Mouse (Mus musculus): ENCODE measurements around the gene Lmcd1. TPM values are rescaled to one million over a fixed set of nuclear protein-coding genes. Genes with fewer than 3 reads are reported as not detected.

Gene Lmcd1
- polyA plus RNA-seq, 1 experiment from 2014 or later = 3.3 TPM

DNA sequence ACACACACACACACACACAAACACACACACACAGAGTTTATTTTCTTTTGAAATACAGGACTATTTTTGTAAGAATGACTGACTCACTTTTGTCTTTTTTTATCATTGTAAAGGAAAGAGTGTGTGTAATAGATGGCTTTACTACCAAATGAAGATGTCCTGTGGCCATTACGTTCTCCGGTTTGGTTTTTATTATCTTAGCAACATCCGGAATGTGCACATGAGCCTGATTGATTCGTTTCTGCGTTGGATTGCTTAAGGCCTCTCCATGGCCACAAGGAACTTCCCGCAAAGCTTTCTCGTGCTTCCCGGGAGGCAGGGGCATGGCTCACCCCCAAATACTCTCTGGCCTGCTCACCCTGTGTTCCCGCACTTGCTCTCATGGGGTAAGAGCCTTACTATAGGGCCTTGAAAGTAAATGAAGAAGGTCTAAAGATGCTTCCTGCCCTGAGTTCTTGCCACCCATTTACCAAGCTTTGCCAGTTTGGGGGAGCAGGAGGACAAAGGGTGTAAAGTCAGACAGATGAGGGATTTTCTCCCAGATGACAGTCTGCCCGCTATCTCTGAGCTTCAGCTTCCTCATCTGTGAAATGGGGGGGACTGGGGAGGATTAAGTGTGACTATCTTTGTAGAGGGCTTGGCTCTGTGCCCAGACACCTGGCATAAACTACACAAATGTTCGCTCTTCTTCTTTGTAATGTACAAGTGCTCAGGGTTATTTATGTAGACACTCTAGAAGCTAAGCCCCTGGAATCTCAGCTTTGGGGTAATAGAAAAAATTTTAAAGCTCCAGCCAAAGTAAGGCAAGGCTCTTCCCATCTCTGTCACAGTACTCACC is 18.0 kb upstream of the Lmcd1 start:
- Histone ChIP-seq H3K36me3 (ENCODE audit: control insufficient read depth, insufficient read depth) (no peaks in the 10 kb centered on the region), H3K9me3 (replicated peaks; ENCODE audit: control insufficient read depth, low read length) (no peaks in the 10 kb centered on the region), H3K27me3 (ENCODE audit: control insufficient read depth, insufficient read depth, low read depth, low read length) (no peaks in the 10 kb centered on the region), H3K27ac (ENCODE audit: low read length) (no peak overlapping the region), H3K4me3 (ENCODE audit: low read depth, low read length) (no peak overlapping the region), H3K9ac (ENCODE audit: low read depth, low read length) (no peak overlapping the region), H3K4me1 (ENCODE audit: control insufficient read depth, low read depth, low read length) (no peaks in the 10 kb centered on the region), H3K4me2 (ENCODE audit: low read depth, low read length) (no peak overlapping the region)
- no peak for ATAC-seq (ENCODE audit: low read depth)
- WGBS (ENCODE audit: insufficient replicate concordance) = 70% methylated on average over 11 of the region's 11 CpGs

DNA sequence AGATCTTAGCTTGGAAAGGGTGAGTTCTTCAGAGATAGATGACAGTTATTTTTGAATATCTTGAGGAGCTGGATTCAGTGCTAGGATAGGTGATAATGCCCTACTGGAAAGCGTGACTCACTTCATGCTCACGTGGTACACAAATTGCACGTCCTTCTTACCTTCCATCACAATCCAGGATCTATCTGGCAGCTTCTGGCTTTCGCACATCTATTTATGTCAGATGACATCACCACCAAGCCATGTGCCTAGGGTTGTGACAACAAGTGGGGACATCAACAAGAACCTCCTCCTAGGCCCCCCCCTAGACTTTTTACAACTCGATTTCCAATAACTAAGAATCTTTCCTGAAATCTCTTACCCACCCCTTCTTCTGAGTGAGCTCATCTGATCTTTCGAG is 17.0 kb upstream of the Lmcd1 start:
- no peak overlapping the region for H3K9ac ChIP-seq (ENCODE audit: low read depth, low read length)
- 54% methylated on average over 6 of the region's 6 CpGs for WGBS (ENCODE audit: insufficient replicate concordance)
- H3K27ac ChIP-seq (ENCODE audit: low read length) = no peak overlapping the region
- ATAC-seq (ENCODE audit: low read depth) = no peak
- no peaks in the 10 kb centered on the region for H3K27me3 ChIP-seq (ENCODE audit: control insufficient read depth, insufficient read depth, low read depth, low read length)
- H3K36me3 ChIP-seq (ENCODE audit: control insufficient read depth, insufficient read depth) = no peaks in the 10 kb centered on the region
- H3K4me3 ChIP-seq (ENCODE audit: low read depth, low read length) = no peak overlapping the region
- H3K4me2 ChIP-seq (ENCODE audit: low read depth, low read length) = no peak overlapping the region
- H3K4me1 ChIP-seq (ENCODE audit: control insufficient read depth, low read depth, low read length) = no peaks in the 10 kb centered on the region
- H3K9me3 ChIP-seq (replicated peaks; ENCODE audit: control insufficient read depth, low read length) = no peaks in the 10 kb centered on the region

DNA sequence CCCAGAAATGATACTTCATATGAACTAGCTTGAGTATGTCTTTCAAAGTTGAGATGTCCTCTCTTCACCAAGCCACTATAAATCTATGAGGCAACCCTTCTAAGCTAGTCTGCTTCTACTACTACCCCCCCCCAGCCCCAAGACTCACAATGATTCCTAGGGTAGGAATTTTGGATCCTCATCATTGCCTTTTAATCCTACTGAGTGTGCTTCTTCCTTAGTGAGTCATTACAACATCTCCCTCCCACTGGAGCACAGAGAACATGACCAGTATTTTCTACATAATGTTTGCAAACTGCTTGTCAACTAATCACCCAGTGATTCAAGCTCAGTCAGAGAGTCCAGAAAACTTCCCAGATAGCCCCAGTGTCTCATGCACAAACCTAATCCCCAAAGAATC is 12.5 kb upstream of the Lmcd1 start:
- no peak overlapping the region for H3K4me3 ChIP-seq (ENCODE audit: low read depth, low read length)
- no peak overlapping the region for H3K27ac ChIP-seq (ENCODE audit: low read length)
- H3K9ac ChIP-seq (ENCODE audit: low read depth, low read length) = no peak overlapping the region

DNA sequence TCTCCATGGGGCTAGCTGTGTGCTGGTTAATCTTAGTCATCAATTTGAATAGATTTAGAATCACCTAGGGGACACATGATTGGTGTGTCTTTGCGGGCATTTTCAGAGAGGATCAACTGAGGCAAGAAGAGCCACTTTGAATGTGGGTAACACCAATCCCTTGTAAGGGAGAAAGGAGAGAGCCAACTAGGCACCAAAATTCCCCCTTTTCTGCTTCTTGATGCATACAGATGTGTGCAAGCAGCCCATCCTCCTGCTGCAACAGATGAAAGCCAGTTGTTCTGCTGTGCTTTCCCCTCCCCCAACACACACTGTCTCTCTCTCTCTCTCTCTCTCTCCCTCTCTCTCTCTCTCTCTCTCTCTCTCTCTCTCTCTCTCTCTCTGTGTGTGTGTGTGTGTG is 9.2 kb upstream of the Lmcd1 start:
- H3K9ac ChIP-seq (ENCODE audit: low read depth, low read length) = no peak overlapping the region
- ATAC-seq (ENCODE audit: low read depth) = no peak
- no peak overlapping the region for H3K27ac ChIP-seq (ENCODE audit: low read length)
- no peaks in the 10 kb centered on the region for H3K9me3 ChIP-seq (replicated peaks; ENCODE audit: control insufficient read depth, low read length)
- H3K36me3 ChIP-seq (ENCODE audit: control insufficient read depth, insufficient read depth) = no peaks in the 10 kb centered on the region
- H3K4me1 ChIP-seq (ENCODE audit: control insufficient read depth, low read depth, low read length) = no peaks in the 10 kb centered on the region
- H3K4me2 ChIP-seq (ENCODE audit: low read depth, low read length) = no peak overlapping the region
- H3K27me3 ChIP-seq (ENCODE audit: control insufficient read depth, insufficient read depth, low read depth, low read length) = no peaks in the 10 kb centered on the region
- H3K4me3 ChIP-seq (ENCODE audit: low read depth, low read length) = no peak overlapping the region
- 70% methylated on average over 1 of the region's 1 CpGs for WGBS (ENCODE audit: insufficient replicate concordance)

More for the DNA sequence above, 12.5 kb upstream of the Lmcd1 start:
- no peaks in the 10 kb centered on the region for H3K4me1 ChIP-seq (ENCODE audit: control insufficient read depth, low read depth, low read length)
- H3K9me3 ChIP-seq (replicated peaks; ENCODE audit: control insufficient read depth, low read length) = no peaks in the 10 kb centered on the region
- no peaks in the 10 kb centered on the region for H3K27me3 ChIP-seq (ENCODE audit: control insufficient read depth, insufficient read depth, low read depth, low read length)
- no peak overlapping the region for H3K4me2 ChIP-seq (ENCODE audit: low read depth, low read length)
- no peaks in the 10 kb centered on the region for H3K36me3 ChIP-seq (ENCODE audit: control insufficient read depth, insufficient read depth)
- no peak for ATAC-seq (ENCODE audit: low read depth)

DNA sequence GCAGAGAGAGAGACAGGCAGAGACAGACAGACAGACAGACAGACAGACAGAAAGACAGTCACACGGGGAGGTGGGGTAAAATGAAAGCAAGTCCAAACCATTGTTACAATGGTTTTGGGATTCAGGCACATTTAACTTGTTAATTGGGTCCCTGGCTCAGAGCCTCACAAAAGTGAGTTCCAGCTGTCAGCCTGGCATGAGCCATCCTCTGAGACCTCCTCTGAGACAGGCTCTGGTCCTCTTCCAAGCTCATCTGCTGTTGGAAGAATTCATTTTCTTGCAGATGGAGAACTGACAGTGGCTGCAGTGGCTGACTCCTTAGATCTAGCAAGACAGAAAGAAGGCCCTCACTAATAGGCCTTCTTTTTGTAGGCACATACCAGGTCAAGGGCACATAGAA is 6.9 kb upstream of the Lmcd1 start:
- Histone ChIP-seq H3K27me3 (ENCODE audit: control insufficient read depth, insufficient read depth, low read depth, low read length) (no peaks in the 10 kb centered on the region), H3K4me2 (ENCODE audit: low read depth, low read length) (no peak overlapping the region), H3K9me3 (replicated peaks; ENCODE audit: control insufficient read depth, low read length) (no peaks in the 10 kb centered on the region), H3K4me3 (ENCODE audit: low read depth, low read length) (no peak overlapping the region), H3K27ac (ENCODE audit: low read length) (no peak overlapping the region), H3K4me1 (ENCODE audit: control insufficient read depth, low read depth, low read length) (no peaks in the 10 kb centered on the region), H3K36me3 (ENCODE audit: control insufficient read depth, insufficient read depth) (no peaks in the 10 kb centered on the region), H3K9ac (ENCODE audit: low read depth, low read length) (no peak overlapping the region)
- 21% methylated on average over 1 of the region's 1 CpGs for WGBS (ENCODE audit: insufficient replicate concordance)
- no peak for ATAC-seq (ENCODE audit: low read depth)

DNA sequence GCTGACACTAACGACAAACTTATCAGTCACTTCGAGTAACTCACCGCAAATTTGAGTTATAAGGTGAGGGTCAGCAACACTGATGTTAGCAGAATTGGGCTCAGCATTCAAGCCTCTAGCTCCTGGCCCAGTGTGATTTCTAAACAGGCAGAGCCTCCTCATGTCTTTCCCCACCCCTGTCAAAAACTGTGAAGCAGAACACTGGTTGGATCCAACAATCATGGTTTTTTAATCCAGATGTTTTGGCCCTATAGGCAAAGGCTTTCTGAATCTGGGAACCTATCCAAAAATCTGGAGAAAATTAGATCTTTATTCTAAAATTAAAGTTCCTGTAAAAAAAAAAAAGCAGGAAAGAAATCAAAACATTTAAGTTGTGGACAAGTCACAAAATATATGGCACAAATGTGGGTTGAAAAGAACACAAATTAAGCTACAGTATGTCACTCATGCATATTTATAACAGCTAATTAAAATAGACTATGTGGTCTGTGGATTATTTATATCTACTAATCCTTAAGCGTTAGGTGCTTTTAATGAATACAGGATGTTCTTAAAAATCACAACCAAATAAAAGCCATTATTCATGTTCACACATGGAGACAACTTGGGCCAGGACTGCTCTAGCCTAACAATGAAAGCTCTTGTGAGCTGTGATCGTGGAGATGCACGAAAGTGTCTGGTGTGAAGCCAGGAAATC is 5.7 kb upstream of the Lmcd1 start:
- Histone ChIP-seq H3K4me1 (ENCODE audit: control insufficient read depth, low read depth, low read length) (no peaks in the 10 kb centered on the region), H3K27ac (ENCODE audit: low read length) (no peak overlapping the region), H3K9ac (ENCODE audit: low read depth, low read length) (no peak overlapping the region), H3K4me2 (ENCODE audit: low read depth, low read length) (no peak overlapping the region), H3K9me3 (replicated peaks; ENCODE audit: control insufficient read depth, low read length) (no peaks in the 10 kb centered on the region), H3K4me3 (ENCODE audit: low read depth, low read length) (no peak overlapping the region), H3K36me3 (ENCODE audit: control insufficient read depth, insufficient read depth) (no peaks in the 10 kb centered on the region), H3K27me3 (ENCODE audit: control insufficient read depth, insufficient read depth, low read depth, low read length) (no peaks in the 10 kb centered on the region)
- ATAC-seq (ENCODE audit: low read depth) = no peak
- WGBS (ENCODE audit: insufficient replicate concordance) = 65% methylated on average over 6 of the region's 6 CpGs

DNA sequence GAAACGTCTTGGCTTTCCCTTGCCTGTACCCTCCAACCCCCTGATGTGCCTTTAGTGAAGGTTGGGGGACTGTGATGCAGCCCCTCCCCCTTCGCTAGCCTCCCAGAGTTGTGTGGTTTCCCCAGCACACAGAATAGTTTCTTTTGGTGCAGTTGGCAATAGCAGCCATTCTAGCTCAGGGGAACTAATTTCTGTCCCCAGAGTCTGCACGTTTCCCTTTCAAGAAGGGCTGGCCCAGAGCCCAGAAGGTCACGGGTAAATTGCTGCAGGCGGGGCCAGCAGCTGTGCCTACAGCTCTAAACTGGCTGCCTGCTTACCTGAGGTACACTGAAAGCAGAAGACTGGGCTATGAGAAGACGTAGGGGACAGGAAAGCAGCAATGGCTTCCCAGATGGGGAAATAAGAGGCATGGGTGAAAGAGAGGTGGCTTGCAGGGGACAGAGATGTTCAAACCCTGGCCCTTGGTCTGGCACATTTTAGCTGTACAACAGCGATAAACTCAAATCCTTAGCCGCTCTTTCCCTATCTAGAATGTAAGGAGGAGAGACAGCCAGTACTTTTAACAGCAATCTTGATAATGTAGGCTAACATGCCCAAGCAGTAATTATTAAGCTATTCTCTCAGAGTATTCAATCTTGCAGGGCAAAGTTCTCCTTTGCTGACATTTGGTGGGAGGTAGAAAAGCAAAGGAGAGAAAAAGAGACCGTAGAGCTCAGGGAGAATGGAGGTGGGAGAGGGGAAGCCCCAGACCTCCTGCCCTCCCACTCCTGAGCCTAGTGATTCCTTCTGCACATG is 900 bp downstream of the Lmcd1 start:
- ATAC-seq (ENCODE audit: low read depth) = peak; percentile 61
- peaks cover 4% of the 10 kb centered on the region for H3K4me1 ChIP-seq (ENCODE audit: control insufficient read depth, low read depth, low read length)
- H3K9me3 ChIP-seq (replicated peaks; ENCODE audit: control insufficient read depth, low read length) = no peaks in the 10 kb centered on the region
- no peaks in the 10 kb centered on the region for H3K36me3 ChIP-seq (ENCODE audit: control insufficient read depth, insufficient read depth)
- H3K27ac ChIP-seq (ENCODE audit: low read length) = no peak overlapping the region
- H3K9ac ChIP-seq (ENCODE audit: low read depth, low read length) = no peak overlapping the region
- WGBS (ENCODE audit: insufficient replicate concordance) = 24% methylated on average over 9 of the region's 9 CpGs
- 0 out of 2 replicates have a peak, but pooled peaks cover 4% of the 10 kb centered on the region for H3K27me3 ChIP-seq (ENCODE audit: control insufficient read depth, insufficient read depth, low read depth, low read length)
- H3K4me2 ChIP-seq (ENCODE audit: low read depth, low read length) = 0 out of 2 replicates have a peak overlapping the region, but pooled peaks have one; percentile 4
- H3K4me3 ChIP-seq (ENCODE audit: low read depth, low read length) = no peak overlapping the region; the same call in 1 of the 2 replicates

DNA sequence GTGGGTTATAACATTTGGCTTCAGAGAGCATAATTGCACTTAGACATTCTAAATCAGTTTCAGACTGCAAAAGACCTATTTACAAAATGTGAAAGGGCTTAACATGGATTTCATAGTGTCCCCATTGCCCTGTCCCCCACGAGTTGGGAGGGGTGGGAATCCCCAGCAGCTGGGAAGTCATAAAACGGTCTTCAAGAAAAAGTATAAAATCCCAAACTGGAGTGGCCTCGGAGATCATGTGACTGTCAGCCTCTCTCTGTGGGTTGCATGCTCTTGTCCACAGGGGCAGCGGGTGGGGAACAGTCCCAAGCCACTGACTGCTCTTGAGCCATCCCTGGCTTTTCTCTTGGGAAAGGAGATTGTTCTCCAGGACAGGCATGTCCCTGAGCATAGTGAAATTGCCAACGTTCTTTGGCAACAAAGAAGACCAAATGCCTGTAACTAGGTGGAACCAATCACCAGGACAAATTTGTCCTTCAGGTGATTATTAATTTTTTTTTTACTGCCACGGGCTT is 2.2 kb downstream of the Lmcd1 start:
- H3K27ac ChIP-seq (ENCODE audit: low read length) = no peak overlapping the region
- no peaks in the 10 kb centered on the region for H3K36me3 ChIP-seq (ENCODE audit: control insufficient read depth, insufficient read depth)
- WGBS (ENCODE audit: insufficient replicate concordance) = 58% methylated on average over 6 of the region's 6 CpGs
- no peak overlapping the region for H3K4me2 ChIP-seq (ENCODE audit: low read depth, low read length)
- no peaks in the 10 kb centered on the region for H3K9me3 ChIP-seq (replicated peaks; ENCODE audit: control insufficient read depth, low read length)
- peaks cover 4% of the 10 kb centered on the region for H3K4me1 ChIP-seq (ENCODE audit: control insufficient read depth, low read depth, low read length)
- no peak for ATAC-seq (ENCODE audit: low read depth)
- H3K9ac ChIP-seq (ENCODE audit: low read depth, low read length) = no peak overlapping the region
- H3K4me3 ChIP-seq (ENCODE audit: low read depth, low read length) = no peak overlapping the region
- H3K27me3 ChIP-seq (ENCODE audit: control insufficient read depth, insufficient read depth, low read depth, low read length) = 0 out of 2 replicates have a peak, but pooled peaks cover 4% of the 10 kb centered on the region
